Mouse (Mus musculus): ENCODE measurements around the gene Fosl1.

DNA sequence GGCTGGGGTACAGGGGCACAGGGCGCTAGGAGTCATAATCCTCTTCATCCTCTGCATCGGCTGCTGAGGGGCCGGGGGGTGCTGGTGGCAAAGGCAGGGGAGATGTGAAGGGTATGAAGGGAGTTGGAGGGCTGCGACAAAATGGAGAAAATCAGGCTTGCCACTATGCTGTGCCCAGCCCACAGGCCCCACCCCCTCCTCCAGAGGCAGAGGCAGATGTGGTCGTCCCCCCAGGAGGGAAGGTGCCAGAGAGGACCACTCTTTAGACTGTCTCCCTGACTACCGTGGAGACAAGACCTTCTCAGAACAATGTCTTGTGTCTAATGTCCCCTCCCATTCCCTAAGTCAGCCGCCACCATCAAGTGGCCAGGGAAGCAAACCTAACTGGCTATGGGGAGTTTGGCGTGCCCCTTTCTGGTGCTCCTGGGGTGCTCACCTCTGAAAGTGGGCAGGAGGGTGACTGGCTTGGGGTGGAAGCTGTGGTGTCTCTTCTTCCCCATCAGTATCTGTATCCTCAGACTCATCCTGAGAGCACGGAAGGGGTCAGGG is 24.4 kb upstream of the Fosl1 start:
- TF ChIP-seq ZC3H11A (IDR thresholded peaks at IDR 0.05; ENCODE audit: borderline replicate concordance, low read depth, low read length) (no peak), ZNF384 (IDR thresholded peaks at IDR 0.05; ENCODE audit: low read depth, low read length) (no peak), CHD2 (IDR thresholded peaks at IDR 0.05; ENCODE audit: low read depth, low read length) (no peak)

Measured in ES-E14 (cell line).